Mouse (Mus musculus) heart, embryonic 16.5 days (tissue): Measurements from ENCODE around the gene Retsat. TPM values are rescaled to one million over a fixed set of nuclear protein-coding genes. Genes with fewer than 3 reads are reported as not detected.

Experiments
- ATAC-seq: fragments of 200-750 bp; cut with Nextera tagmentation; replicated peaks from 2 replicates; pipeline ENCODE4 v1.8.0; 2017; ENCODE audit warnings: moderate number of reproducible peaks; ENCODE audit not compliant: insufficient read depth, low FRiP score; ENCODE audit errors: extremely low read depth
- H3K27ac ChIP-seq: fragments of 300-500 bp; sonication (generic); 2 replicates; pipeline ENCODE4 v1.5.1; 2014; ENCODE audit warnings: mild to moderate bottlenecking, low read length, control low read depth, moderate library complexity
- H3K27me3 ChIP-seq: fragments of 300-500 bp; sonication (generic); 2 replicates; pipeline ENCODE4 v1.6.1; 2014; ENCODE audit warnings: low read length, mixed read lengths; ENCODE audit not compliant: control insufficient read depth, insufficient read depth
- H3K36me3 ChIP-seq: fragments of 300-500 bp; sonication (generic); 2 replicates; pipeline ENCODE4 v1.6.1; 2014; ENCODE audit not compliant: control insufficient read depth, insufficient read depth
- H3K4me1 ChIP-seq: fragments of 300-500 bp; sonication (generic); 2 replicates; pipeline ENCODE4 v1.6.1; 2014; ENCODE audit warnings: low read length, mixed read lengths; ENCODE audit not compliant: control insufficient read depth, insufficient read depth
- H3K4me2 ChIP-seq: fragments of 300-500 bp; sonication (generic); 2 replicates; pipeline ENCODE4 v1.6.1; 2014; ENCODE audit warnings: low read depth, mild to moderate bottlenecking, control low read depth, low read length
- H3K4me3 ChIP-seq: fragments of 300-500 bp; sonication (generic); 2 replicates; pipeline ENCODE4 v1.5.1; 2014; ENCODE audit warnings: mild to moderate bottlenecking, control low read depth, low read length
- H3K9ac ChIP-seq: fragments of 300-500 bp; sonication (generic); 2 replicates; pipeline ENCODE4 v1.6.1; 2014; ENCODE audit warnings: low read length, control low read depth
- H3K9me3 ChIP-seq: fragments of 300-500 bp; sonication (generic); replicated peaks from 2 replicates; pipeline ENCODE4 v1.6.1; 2016; ENCODE audit warnings: low read length; ENCODE audit not compliant: control insufficient read depth
- WGBS: fragments of 180-500 bp; shearing (Covaris S2); extraction: QIAGEN DNeasy Blood & Tissue Kit; methylation state at CpG from one replicate; pipeline ENCODE4 v1.1.7; 2014; 5-methylcytosine and 5-hydroxymethylcytosine counted together
- polyA plus RNA-seq: library from polyadenylated mRNA; unstranded; fragments of >200 nt; fragmentation: Nextera tagmentation; extraction: Ambion mirVana; gene quantifications from 2 replicates; pipeline ENCODE4 v1.2.1, GENCODE M21; 2015

The Retsat gene
- polyA plus RNA-seq, 1 experiment from 2014 or later: 25.3 TPM

DNA sequence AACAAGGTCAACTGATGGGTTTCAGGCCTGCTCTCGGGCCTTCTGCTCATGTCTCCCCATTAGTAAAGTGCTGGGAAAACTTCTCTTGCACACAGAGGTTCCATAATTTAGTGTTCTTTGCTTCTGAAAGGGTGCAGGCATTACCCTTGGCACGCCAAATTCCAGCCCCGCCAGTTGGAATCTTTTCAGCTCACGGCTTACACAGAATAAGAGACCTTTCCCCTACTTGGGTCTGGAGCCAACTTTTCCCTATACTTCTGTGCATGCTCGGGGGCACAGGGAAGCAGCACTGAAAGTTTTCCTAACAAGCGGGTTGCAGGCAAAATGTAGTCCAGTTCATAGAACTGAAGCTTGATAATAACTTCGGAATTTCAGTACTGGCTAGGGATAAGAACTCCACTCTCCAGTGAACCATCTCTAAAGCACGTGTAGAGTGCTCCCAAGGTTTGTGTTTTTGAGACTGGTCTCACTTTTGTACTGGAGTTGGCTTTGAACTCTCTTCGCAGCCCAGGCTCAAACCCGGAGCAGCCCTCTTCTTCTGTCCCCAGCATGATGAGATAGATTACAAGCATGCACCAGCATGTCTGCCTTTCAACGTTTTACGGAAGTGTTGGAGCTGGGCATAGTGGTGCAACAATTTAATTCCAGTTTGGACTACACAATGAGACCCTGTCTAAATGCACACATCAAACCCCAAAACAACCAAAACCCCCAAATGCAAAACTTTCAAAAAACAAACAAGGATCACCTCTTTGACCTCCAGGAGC, 699 bp downstream of the Retsat start:
- peak overlapping the region; percentile 79 for H3K4me2 ChIP-seq
- WGBS: 29% methylated on average over 12 of the region's 12 CpGs
- peak overlapping the region; percentile 66 for H3K4me3 ChIP-seq

DNA sequence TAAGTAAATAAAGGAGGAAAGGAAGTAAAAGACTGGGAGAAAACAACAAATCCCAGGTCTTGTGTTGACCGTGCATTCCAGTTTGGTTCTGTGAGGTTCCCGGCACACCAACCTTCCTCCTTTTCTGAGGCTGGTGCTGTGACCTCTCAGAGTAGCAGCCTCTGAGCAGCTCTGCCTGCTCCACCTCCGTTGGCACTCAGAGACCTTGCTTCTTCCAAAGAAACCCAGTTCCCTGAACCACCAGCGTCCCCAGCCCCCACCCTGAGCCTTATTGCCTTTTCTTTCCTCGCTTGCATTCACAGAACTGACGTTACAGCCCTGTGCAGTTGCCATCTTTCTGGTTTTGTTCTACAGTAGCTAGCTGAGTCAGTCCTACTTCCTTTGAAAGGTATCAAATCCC, 1.9 kb downstream of the Retsat start:
- Histone ChIP-seq H3K27ac (no peak overlapping the region), H3K27me3 (no peaks in the 10 kb centered on the region), H3K36me3 (peaks cover 11% of the 10 kb centered on the region), H3K9me3 (no peaks in the 10 kb centered on the region), H3K4me2 (no peak overlapping the region), H3K9ac (no peak overlapping the region), H3K4me3 (no peak overlapping the region), H3K4me1 (peaks cover 14% of the 10 kb centered on the region)
- 84% methylated on average over 6 of the region's 6 CpGs for WGBS
- no peak for ATAC-seq

More for the DNA sequence above, 699 bp downstream of the Retsat start:
- no peaks in the 10 kb centered on the region for H3K27me3 ChIP-seq
- ATAC-seq: peak; percentile 65
- H3K4me1 ChIP-seq: peaks cover 14% of the 10 kb centered on the region
- peak overlapping the region; percentile 96 for H3K27ac ChIP-seq
- H3K9me3 ChIP-seq: no peaks in the 10 kb centered on the region
- peak overlapping the region; percentile 82 for H3K9ac ChIP-seq
- H3K36me3 ChIP-seq: no peaks in the 10 kb centered on the region

DNA sequence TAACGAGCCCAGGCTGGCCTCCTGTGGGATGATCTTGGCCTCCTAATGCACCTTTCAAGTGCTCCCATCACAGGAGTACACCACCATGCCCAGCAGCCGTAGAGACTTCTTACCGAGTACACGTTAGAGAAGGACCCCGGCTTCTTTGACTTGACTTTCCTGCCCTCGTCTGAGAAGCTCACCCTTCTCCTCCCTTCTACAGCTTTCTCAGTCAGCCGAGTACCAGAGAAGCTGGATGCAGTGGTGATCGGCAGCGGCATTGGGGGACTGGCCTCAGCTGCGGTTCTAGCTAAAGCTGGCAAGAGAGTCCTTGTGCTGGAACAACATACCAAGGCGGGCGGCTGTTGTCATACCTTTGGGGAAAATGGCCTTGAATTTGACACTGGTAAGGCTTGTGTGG, 2.5 kb downstream of the Retsat start:
- ATAC-seq: no peak
- peaks cover 14% of the 10 kb centered on the region for H3K36me3 ChIP-seq
- no peak overlapping the region for H3K4me2 ChIP-seq
- no peaks in the 10 kb centered on the region for H3K27me3 ChIP-seq
- WGBS: 81% methylated on average over 12 of the region's 12 CpGs
- H3K9me3 ChIP-seq: no peaks in the 10 kb centered on the region
- no peak overlapping the region for H3K4me3 ChIP-seq
- H3K27ac ChIP-seq: no peak overlapping the region
- H3K4me1 ChIP-seq: peaks cover 14% of the 10 kb centered on the region
- H3K9ac ChIP-seq: no peak overlapping the region

DNA sequence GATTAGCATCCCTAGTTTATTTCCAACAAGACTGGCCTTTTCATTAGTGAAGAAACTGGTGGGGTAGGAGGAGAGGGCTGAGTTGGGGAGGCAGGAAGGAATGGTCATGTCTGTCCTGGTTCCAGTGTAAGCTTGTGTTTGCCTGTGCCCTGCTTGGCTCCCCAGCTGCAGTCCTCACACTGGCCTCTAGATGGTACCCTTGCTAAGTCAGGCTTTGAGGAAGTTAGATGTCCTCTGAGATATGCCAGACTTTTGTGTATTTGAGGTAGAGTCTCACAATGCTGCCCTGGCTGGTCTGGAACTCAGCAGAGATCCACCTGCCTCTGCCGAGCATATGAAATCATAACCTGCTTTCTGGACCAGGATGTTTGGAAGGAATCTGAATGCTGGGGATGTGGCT, 3.5 kb downstream of the Retsat start:
- WGBS: 50% methylated on average over 1 of the region's 1 CpGs
- no peak overlapping the region for H3K27ac ChIP-seq
- ATAC-seq: no peak

DNA sequence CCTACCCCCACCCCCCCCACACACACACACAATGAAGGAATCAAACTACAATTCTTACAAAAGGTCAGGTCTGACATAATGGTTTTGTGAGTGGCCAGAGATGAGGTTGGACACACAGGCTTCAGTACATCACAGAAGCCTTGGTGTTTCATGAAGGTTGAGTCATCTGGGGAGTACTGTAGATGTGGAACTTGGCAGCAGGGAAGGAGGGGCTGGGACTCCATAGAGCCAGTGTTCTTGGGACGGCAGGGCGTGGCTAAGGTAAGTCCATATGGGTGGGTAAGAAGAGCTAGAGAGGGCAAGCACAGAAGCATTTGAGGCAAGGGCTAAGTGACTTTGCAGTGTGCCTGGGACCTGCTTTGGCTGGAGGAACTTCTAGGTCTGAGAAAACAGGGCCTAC, 5.8 kb downstream of the Retsat start:
- Histone ChIP-seq H3K9ac (no peak overlapping the region), H3K4me1 (peaks cover 3% of the 10 kb centered on the region; the same call in 1 of the 2 replicates), H3K9me3 (no peaks in the 10 kb centered on the region), H3K4me3 (no peak overlapping the region), H3K4me2 (no peak overlapping the region), H3K27me3 (no peaks in the 10 kb centered on the region), H3K27ac (no peak overlapping the region), H3K36me3 (peaks cover 33% of the 10 kb centered on the region)
- WGBS: 85% methylated on average over 2 of the region's 2 CpGs
- ATAC-seq: no peak

More for the DNA sequence above, 3.5 kb downstream of the Retsat start:
- Histone ChIP-seq H3K4me3 (no peak overlapping the region), H3K4me2 (no peak overlapping the region), H3K9me3 (no peaks in the 10 kb centered on the region), H3K4me1 (peaks cover 14% of the 10 kb centered on the region), H3K9ac (no peak overlapping the region), H3K27me3 (no peaks in the 10 kb centered on the region), H3K36me3 (peaks cover 24% of the 10 kb centered on the region)

DNA sequence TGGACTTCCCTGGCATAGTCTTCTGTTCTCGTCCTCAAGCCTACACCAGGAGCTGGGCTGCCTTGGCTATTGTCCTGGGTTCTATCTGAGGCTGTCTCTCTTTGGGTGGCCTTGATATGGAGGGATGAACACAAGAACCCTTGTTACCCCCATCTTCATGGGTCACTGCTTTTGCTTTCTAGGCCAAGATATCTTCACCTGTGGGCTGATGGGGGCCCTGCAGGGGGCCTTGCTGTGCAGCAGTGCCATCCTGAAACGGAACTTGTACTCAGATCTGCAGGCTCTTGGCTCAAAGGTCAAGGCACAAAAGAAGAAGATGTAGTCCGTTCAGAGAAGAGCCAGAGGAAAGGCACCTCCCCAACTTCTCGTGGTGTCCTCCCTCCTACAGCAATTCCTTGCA, 8.8 kb downstream of the Retsat start:
- Histone ChIP-seq H3K36me3 (peaks cover 43% of the 10 kb centered on the region), H3K4me3 (no peak overlapping the region), H3K27me3 (no peaks in the 10 kb centered on the region), H3K9me3 (no peaks in the 10 kb centered on the region), H3K27ac (no peak overlapping the region), H3K4me2 (no peak overlapping the region), H3K4me1 (no peaks in the 10 kb centered on the region), H3K9ac (no peak overlapping the region)
- ATAC-seq: no peak
- 85% methylated on average over 4 of the region's 4 CpGs for WGBS

DNA sequence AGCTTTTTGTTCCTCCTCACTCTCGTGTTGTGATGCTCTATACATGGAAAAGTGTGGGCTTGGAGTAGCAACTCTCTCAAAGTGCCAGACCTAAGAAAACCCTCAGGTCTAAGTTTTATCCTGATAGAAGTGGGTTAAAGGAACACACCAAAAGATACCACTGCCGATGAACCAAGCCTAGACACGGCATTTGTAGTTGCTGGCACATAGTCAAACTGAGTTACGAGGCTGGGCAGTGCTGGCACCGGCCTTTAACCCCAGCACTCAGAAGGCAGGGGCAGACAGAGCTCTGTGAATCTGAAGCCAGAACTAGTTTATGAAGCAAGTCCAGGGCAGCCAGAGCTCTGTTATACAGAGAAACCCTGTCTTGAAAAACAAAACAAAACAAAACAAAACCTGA, 9.4 kb downstream of the Retsat start:
- Histone ChIP-seq H3K9ac (no peak overlapping the region), H3K36me3 (peaks cover 43% of the 10 kb centered on the region), H3K27ac (no peak overlapping the region), H3K4me2 (no peak overlapping the region), H3K27me3 (no peaks in the 10 kb centered on the region), H3K4me1 (no peaks in the 10 kb centered on the region), H3K4me3 (no peak overlapping the region), H3K9me3 (no peaks in the 10 kb centered on the region)
- WGBS: 80% methylated on average over 5 of the region's 5 CpGs
- ATAC-seq: no peak

DNA sequence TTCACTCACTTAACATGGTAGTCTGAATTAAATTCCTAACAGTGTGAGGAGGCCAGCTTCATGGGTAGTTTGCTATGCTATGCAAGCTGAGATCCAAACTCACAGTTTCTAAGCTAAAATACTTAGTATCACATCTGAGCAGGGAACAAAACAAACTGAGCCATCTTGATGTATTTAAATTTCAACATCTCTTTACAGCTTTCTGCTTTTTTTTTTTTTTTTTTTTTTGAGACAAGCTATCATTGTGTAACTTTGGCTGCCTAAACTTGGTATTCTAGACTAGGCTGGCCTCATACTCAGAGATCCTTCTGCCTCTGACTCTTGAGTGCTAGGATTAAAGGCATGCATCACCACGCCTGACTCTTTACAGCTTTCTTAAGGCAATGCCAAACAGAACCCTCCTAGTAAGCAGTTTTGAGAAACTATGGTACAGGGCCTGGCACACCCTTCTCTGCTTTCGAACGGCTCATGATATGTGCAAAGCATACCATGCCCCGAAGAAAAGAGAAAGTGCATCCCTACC, 10.4 kb downstream of the Retsat start:
- Histone ChIP-seq H3K36me3 (peaks cover 49% of the 10 kb centered on the region), H3K27me3 (no peaks in the 10 kb centered on the region), H3K9ac (no peak overlapping the region), H3K4me3 (no peak overlapping the region), H3K4me1 (no peaks in the 10 kb centered on the region), H3K4me2 (no peak overlapping the region), H3K9me3 (no peaks in the 10 kb centered on the region), H3K27ac (no peak overlapping the region)
- no peak for ATAC-seq
- 95% methylated on average over 4 of the region's 4 CpGs for WGBS

DNA sequence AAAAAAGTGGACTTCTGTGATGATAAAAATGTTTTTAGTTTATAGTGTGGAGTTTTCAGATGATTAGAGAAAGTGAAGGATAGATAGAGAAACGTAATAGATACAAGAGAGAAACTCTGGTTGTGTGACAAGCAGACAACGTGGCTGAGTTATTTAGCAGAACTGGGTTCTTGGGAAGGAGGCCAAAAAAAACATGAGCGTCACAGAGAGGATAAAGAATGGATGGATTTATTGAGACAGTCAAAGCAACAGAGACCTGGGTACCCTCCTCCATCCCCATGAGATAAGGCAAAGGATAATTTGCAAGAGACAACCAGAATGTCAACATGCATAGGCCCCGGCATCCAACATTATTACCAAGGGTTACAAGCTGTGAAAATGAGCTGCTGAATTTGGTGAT, 12.0 kb downstream of the Retsat start:
- Histone ChIP-seq H3K4me1 (peaks cover 12% of the 10 kb centered on the region), H3K4me3 (no peak overlapping the region), H3K27ac (no peak overlapping the region), H3K4me2 (no peak overlapping the region), H3K9me3 (no peaks in the 10 kb centered on the region), H3K27me3 (no peaks in the 10 kb centered on the region), H3K9ac (no peak overlapping the region), H3K36me3 (peaks cover 38% of the 10 kb centered on the region)
- 48% methylated on average over 4 of the region's 4 CpGs for WGBS
- ATAC-seq: no peak
